Mouse (Mus musculus): Measurements from ENCODE around the gene Dclk1. TPM values are rescaled to one million over a fixed set of nuclear protein-coding genes. Genes with fewer than 3 reads are reported as not detected.
A peak's percentile ranks its signal among the peaks of the same experiment; 100 is the strongest.

Gene Dclk1
- polyA plus RNA-seq, 1 experiment from 2014 or later, result 14.2 TPM

- H3K9me3 ChIP-seq (ENCODE audit: control insufficient read depth, low read length), result no peaks in the 10 kb centered on the region
- no peaks in the 10 kb centered on the region for H3K4me1 ChIP-seq (replicated peaks; ENCODE audit: control insufficient read depth, insufficient read depth, low read length)
- no peak overlapping the region for H3K4me3 ChIP-seq (ENCODE audit: low read depth, low read length)
- no peak for DNase-seq (ENCODE audit: low spot score)
- no peak for ATAC-seq (replicated peaks; ENCODE audit: low FRiP score, low TSS enrichment, low read depth)
- H3K9ac ChIP-seq (ENCODE audit: low read length), result no peak overlapping the region
- H3K27ac ChIP-seq (ENCODE audit: low read depth), result no peak overlapping the region
- WGBS, result 89% methylated on average over 2 of the region's 2 CpGs
- no peaks in the 10 kb centered on the region for H3K36me3 ChIP-seq (ENCODE audit: control insufficient read depth, insufficient read depth, low read length)
- H3K4me2 ChIP-seq (ENCODE audit: low read length), result no peak overlapping the region
- H3K27me3 ChIP-seq (replicated peaks; ENCODE audit: control insufficient read depth, insufficient read depth, low read length), result no peaks in the 10 kb centered on the region
Observed at GRCm38 (mm10) chr3:55443725-55444124, 201.6 kb downstream of the Dclk1 start.

DNA sequence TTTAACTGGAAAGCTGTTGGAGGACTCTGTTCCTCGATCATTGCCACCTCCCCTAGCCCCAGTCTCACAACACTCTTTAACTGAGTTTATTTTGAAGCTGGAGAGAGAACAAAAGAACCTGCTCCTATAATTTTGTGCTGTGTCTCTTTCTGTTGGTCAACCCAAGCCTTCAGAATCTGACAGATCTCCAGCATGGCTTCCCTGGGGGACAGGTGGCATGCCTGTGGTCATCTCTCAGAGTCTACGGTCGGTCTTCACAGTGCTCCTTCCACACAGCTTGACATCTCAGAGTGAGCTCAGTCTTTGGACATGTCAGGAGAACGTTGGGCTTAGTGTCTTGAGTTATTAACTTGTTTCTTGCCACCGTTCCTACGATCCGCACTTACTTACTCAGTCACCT, 204.5 kb downstream of the Dclk1 start:
- Histone ChIP-seq H3K4me1 (replicated peaks; ENCODE audit: control insufficient read depth, insufficient read depth, low read length) (no peaks in the 10 kb centered on the region), H3K9ac (ENCODE audit: low read length) (no peak overlapping the region), H3K27me3 (replicated peaks; ENCODE audit: control insufficient read depth, insufficient read depth, low read length) (no peaks in the 10 kb centered on the region), H3K36me3 (ENCODE audit: control insufficient read depth, insufficient read depth, low read length) (no peaks in the 10 kb centered on the region), H3K9me3 (ENCODE audit: control insufficient read depth, low read length) (no peaks in the 10 kb centered on the region), H3K4me3 (ENCODE audit: low read depth, low read length) (no peak overlapping the region), H3K4me2 (ENCODE audit: low read length) (no peak overlapping the region), H3K27ac (ENCODE audit: low read depth) (no peak overlapping the region)
- no peak for ATAC-seq (replicated peaks; ENCODE audit: low FRiP score, low TSS enrichment, low read depth)
- DNase-seq (ENCODE audit: low spot score), result no peak
- WGBS, result 89% methylated on average over 7 of the region's 7 CpGs

DNA sequence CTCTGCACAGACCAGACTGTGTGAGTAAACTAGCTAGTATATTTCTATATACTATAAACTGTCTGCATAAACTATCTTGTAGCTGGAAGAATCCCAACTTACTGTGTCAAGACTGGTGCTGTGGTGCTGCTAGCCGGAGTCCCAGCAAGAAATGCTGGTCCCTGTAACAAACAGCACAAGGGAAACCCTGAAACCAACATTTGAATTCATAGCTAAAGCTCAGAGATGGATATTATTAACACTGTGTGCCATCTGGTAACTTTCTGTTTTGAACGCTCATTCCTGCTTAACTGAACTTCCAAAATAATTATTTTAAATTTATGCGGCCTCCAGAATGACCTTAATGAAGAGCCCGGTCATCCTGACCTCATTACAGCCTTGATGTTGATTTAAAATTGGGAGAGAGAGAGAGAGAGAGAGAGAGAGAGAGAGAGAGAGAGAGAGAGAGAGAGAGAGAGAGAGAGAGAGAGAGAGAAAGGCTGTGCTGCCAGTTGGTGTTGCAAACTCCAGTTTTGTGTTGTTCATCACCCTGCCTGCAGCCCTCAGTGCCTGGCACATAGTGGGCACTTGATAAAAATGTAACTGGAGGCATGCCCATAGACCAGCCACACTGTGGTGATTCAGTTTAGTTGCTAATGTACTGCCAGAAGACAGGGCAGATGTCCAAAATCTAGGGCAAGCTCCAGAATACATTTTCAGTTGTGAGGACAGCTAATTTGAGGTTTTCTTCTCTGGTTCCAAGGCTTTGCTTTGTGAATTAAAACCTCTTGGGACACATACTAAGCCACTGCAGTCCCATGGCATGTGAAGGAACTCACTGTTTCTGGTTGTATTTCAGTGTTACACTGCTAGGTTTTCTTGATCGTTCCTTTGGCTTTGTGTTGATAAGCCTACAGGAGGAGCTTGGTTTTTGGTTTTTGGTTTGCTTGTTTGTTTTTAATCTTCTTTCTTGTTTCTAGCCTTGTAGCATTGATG, 205.6 kb downstream of the Dclk1 start:
- H3K4me1 ChIP-seq (replicated peaks; ENCODE audit: control insufficient read depth, insufficient read depth, low read length), result no peaks in the 10 kb centered on the region
- H3K27me3 ChIP-seq (replicated peaks; ENCODE audit: control insufficient read depth, insufficient read depth, low read length), result no peaks in the 10 kb centered on the region
- WGBS, result 85% methylated on average over 5 of the region's 5 CpGs
- H3K4me3 ChIP-seq (ENCODE audit: low read depth, low read length), result no peak overlapping the region
- no peaks in the 10 kb centered on the region for H3K36me3 ChIP-seq (ENCODE audit: control insufficient read depth, insufficient read depth, low read length)
- H3K9me3 ChIP-seq (ENCODE audit: control insufficient read depth, low read length), result no peaks in the 10 kb centered on the region
- no peak overlapping the region for H3K9ac ChIP-seq (ENCODE audit: low read length)
- no peak overlapping the region for H3K4me2 ChIP-seq (ENCODE audit: low read length)
- DNase-seq (ENCODE audit: low spot score), result no peak
- no peak overlapping the region for H3K27ac ChIP-seq (ENCODE audit: low read depth)
- no peak for ATAC-seq (replicated peaks; ENCODE audit: low FRiP score, low TSS enrichment, low read depth)

GRCm38 (mm10) chr3:55449148-55449547, 207.0 kb downstream of the Dclk1 start:
- Histone ChIP-seq H3K36me3 (ENCODE audit: control insufficient read depth, insufficient read depth, low read length) (no peaks in the 10 kb centered on the region), H3K27me3 (replicated peaks; ENCODE audit: control insufficient read depth, insufficient read depth, low read length) (no peaks in the 10 kb centered on the region), H3K9ac (ENCODE audit: low read length) (no peak overlapping the region), H3K4me2 (ENCODE audit: low read length) (no peak overlapping the region), H3K9me3 (ENCODE audit: control insufficient read depth, low read length) (no peaks in the 10 kb centered on the region), H3K4me1 (replicated peaks; ENCODE audit: control insufficient read depth, insufficient read depth, low read length) (no peaks in the 10 kb centered on the region), H3K4me3 (ENCODE audit: low read depth, low read length) (no peak overlapping the region), H3K27ac (ENCODE audit: low read depth) (no peak overlapping the region)
- WGBS, result 87% methylated on average over 2 of the region's 2 CpGs
- DNase-seq (ENCODE audit: low spot score), result no peak
- no peak for ATAC-seq (replicated peaks; ENCODE audit: low FRiP score, low TSS enrichment, low read depth)

- Histone ChIP-seq H3K36me3 (ENCODE audit: control insufficient read depth, insufficient read depth, low read length) (no peaks in the 10 kb centered on the region), H3K9ac (ENCODE audit: low read length) (no peak overlapping the region), H3K9me3 (ENCODE audit: control insufficient read depth, low read length) (no peaks in the 10 kb centered on the region), H3K27me3 (replicated peaks; ENCODE audit: control insufficient read depth, insufficient read depth, low read length) (no peaks in the 10 kb centered on the region), H3K4me1 (replicated peaks; ENCODE audit: control insufficient read depth, insufficient read depth, low read length) (no peaks in the 10 kb centered on the region), H3K4me2 (ENCODE audit: low read length) (no peak overlapping the region), H3K27ac (ENCODE audit: low read depth) (no peak overlapping the region), H3K4me3 (ENCODE audit: low read depth, low read length) (no peak overlapping the region)
- no peak for ATAC-seq (replicated peaks; ENCODE audit: low FRiP score, low TSS enrichment, low read depth)
- WGBS, result 94% methylated on average over 14 of the region's 14 CpGs
- DNase-seq (ENCODE audit: low spot score), result no peak
Observed at GRCm38 (mm10) chr3:55451035-55451434, 208.9 kb downstream of the Dclk1 start.

- WGBS, result 81% methylated on average over 3 of the region's 3 CpGs
- Histone ChIP-seq H3K27ac (ENCODE audit: low read depth) (no peak overlapping the region), H3K4me2 (ENCODE audit: low read length) (no peak overlapping the region), H3K4me3 (ENCODE audit: low read depth, low read length) (no peak overlapping the region), H3K27me3 (replicated peaks; ENCODE audit: control insufficient read depth, insufficient read depth, low read length) (no peaks in the 10 kb centered on the region), H3K4me1 (replicated peaks; ENCODE audit: control insufficient read depth, insufficient read depth, low read length) (no peaks in the 10 kb centered on the region), H3K9ac (ENCODE audit: low read length) (no peak overlapping the region), H3K9me3 (ENCODE audit: control insufficient read depth, low read length) (no peaks in the 10 kb centered on the region), H3K36me3 (ENCODE audit: control insufficient read depth, insufficient read depth, low read length) (no peaks in the 10 kb centered on the region)
- ATAC-seq (replicated peaks; ENCODE audit: low FRiP score, low TSS enrichment, low read depth) (no peak), DNase-seq (ENCODE audit: low spot score) (no peak)
Observed at GRCm38 (mm10) chr3:55451877-55452276, 209.7 kb downstream of the Dclk1 start.

GRCm38 (mm10) chr3:55452464-55452863, 210.3 kb downstream of the Dclk1 start:
- ATAC-seq (replicated peaks; ENCODE audit: low FRiP score, low TSS enrichment, low read depth) (no peak), DNase-seq (ENCODE audit: low spot score) (no peak)
- H3K4me3 ChIP-seq (ENCODE audit: low read depth, low read length), result no peak overlapping the region
- H3K9me3 ChIP-seq (ENCODE audit: control insufficient read depth, low read length), result no peaks in the 10 kb centered on the region
- H3K27me3 ChIP-seq (replicated peaks; ENCODE audit: control insufficient read depth, insufficient read depth, low read length), result no peaks in the 10 kb centered on the region
- no peaks in the 10 kb centered on the region for H3K4me1 ChIP-seq (replicated peaks; ENCODE audit: control insufficient read depth, insufficient read depth, low read length)
- H3K4me2 ChIP-seq (ENCODE audit: low read length), result no peak overlapping the region
- WGBS, result 91% methylated on average over 2 of the region's 2 CpGs
- no peak overlapping the region for H3K27ac ChIP-seq (ENCODE audit: low read depth)
- H3K36me3 ChIP-seq (ENCODE audit: control insufficient read depth, insufficient read depth, low read length), result no peaks in the 10 kb centered on the region
- no peak overlapping the region for H3K9ac ChIP-seq (ENCODE audit: low read length)

- ATAC-seq (replicated peaks; ENCODE audit: low FRiP score, low TSS enrichment, low read depth) (no peak), DNase-seq (ENCODE audit: low spot score) (no peak)
- Histone ChIP-seq H3K36me3 (ENCODE audit: control insufficient read depth, insufficient read depth, low read length) (no peaks in the 10 kb centered on the region), H3K4me2 (ENCODE audit: low read length) (peak overlapping the region; percentile 50), H3K9ac (ENCODE audit: low read length) (no peak overlapping the region), H3K27ac (ENCODE audit: low read depth) (no peak overlapping the region), H3K9me3 (ENCODE audit: control insufficient read depth, low read length) (no peaks in the 10 kb centered on the region), H3K4me3 (ENCODE audit: low read depth, low read length) (no peak overlapping the region), H3K4me1 (replicated peaks; ENCODE audit: control insufficient read depth, insufficient read depth, low read length) (0 out of 2 replicates have a peak, but pooled peaks cover 2% of the 10 kb centered on the region), H3K27me3 (replicated peaks; ENCODE audit: control insufficient read depth, insufficient read depth, low read length) (no peaks in the 10 kb centered on the region)
- WGBS, result 69% methylated on average over 3 of the region's 3 CpGs
Observed at GRCm38 (mm10) chr3:55461092-55461491, 218.9 kb downstream of the Dclk1 start.
